Mouse (Mus musculus) inflammation-experienced regulatory T-cells, adult 16 weeks (primary cell): Measurements from ENCODE around the gene Dll3. TPM values are rescaled to one million over a fixed set of nuclear protein-coding genes. Genes with fewer than 3 reads are reported as not detected.

ENCODE experiments used
- polyA plus RNA-seq: library from polyadenylated mRNA; unstranded; fragments of 100-300 nt; shearing (Covaris generic); gene quantifications from one replicate; pipeline ENCODE4 v1.2.1, GENCODE M21; 2017

The Dll3 gene
- polyA plus RNA-seq: not detected

DNA sequence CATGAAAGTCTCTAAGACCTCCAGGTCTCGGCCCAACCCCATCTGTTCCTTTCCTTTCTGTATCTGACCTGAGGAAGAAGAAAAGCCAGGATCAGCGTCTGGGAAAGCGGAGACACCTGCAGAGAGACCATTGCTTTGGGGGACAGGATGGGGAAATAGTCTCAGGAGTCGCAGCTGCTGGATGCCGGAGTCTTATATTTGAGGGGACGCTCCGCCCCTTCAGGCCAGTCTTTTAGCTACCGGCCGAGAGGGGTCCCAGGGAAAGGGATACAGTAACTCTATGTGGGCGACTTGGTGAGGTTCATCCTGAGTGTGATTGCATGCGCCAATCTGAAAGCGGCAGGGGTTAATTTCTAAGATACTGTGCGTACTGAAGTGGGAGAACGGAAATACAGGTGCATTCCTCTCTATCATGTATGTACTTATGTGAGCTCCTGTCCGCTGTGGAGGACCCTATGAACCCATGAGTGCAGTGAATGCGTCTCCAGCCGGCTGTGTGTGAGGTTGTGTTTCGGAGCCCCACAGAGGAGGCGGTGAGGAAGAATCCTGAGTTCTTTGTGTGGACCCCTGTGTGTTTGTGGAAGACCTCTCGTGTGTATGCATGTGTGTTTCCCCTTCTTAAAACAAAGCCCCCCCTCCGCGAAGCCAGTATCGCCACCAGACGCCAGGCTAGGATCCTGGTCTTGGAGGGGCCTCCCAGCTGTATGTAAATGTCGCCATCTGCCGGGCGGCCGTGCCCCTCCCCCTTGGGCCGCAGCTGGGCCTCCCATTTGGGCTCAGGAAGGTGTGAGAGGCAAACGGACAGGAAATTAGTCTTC, at the start of gene Dll3:
TSS of gene Dll3 (minus strand) at position 623 of the 818 bp plus-strand sequence.

DNA sequence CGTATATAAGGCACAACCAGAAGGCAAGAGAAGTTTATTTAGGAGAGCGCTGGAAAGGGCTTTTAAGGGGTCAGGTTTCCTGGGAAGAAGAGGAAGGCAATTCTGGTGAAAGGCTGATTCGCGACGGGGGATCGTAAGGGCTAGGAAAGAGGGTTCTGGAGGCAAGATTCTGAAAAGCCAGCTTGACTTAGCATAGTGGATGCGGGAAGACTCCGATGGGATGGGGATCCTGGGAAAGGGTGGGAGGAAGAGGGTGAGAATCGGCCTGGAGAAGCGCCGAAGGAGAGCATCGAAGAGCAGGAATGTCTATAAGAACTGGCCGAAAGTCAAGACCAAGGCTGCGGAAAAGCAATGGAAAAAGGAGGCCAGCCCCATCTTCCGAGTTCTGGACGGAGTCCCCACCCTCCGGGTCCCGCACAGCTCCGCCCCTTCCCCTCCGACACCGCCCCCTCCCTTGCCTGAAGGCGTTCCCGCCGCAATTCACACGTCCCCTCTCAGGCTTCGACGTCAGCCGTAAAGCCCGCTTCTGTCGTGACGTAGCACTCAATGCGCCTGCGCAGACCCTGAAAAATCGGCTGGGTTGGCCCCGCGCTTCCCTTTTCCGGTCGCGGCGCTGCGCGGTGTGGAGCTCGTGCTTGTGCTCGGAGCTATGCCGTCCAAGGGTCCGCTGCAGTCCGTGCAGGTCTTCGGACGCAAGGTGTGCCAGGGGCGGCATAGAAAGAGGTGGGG, 48.3 kb upstream of the Dll3 start, which contains the start of gene Rps16:
TSS of gene Rps16 (plus strand) at position 498 of the 729 bp plus-strand sequence.

DNA sequence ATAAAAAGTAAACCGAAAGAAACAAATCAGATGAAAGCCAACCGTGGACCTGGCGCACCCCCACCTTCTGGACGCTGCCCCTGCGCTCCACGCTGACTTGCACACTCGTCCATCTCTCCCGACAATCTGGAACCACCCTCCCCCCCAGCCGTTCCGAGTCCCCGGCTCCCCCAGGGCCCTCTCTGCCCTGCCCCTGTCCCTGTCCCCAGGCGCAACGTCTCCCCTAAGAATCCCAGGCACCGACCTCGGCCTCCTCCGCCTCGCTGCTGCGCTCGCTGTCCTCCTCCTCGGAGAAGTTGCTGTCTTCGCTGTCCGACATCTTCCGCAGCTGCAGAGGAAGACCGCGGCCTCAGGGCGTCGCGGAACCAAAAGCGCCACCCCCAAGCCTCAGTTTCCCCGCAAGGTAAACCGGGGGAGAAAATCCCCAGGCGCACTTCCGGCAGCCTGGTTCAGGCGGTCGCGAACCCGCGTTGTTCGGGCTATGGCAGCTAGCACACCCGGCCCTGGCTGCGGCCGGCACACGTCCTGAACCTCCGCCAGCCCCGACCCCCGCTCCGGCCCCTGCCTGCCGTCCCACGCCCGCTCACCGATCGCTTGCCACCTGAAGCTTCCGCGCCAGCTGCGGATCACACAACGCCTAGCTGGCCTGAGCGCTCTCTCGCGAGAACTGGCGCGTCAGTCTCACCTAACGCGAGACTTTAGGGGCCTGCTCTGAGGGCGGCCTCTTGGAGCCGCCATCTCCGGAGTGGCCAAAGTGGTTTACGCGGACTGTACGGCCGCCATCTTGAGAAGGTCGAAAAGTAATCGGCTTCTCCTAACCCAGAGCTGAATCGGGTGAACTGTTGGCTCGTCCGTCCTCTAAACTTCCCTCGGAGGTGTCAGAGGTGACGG, 36.3 kb upstream of the Dll3 start, which contains the start of gene Supt5:
TSS of gene Supt5 (minus strand) at position 639 of the 891 bp plus-strand sequence.

DNA sequence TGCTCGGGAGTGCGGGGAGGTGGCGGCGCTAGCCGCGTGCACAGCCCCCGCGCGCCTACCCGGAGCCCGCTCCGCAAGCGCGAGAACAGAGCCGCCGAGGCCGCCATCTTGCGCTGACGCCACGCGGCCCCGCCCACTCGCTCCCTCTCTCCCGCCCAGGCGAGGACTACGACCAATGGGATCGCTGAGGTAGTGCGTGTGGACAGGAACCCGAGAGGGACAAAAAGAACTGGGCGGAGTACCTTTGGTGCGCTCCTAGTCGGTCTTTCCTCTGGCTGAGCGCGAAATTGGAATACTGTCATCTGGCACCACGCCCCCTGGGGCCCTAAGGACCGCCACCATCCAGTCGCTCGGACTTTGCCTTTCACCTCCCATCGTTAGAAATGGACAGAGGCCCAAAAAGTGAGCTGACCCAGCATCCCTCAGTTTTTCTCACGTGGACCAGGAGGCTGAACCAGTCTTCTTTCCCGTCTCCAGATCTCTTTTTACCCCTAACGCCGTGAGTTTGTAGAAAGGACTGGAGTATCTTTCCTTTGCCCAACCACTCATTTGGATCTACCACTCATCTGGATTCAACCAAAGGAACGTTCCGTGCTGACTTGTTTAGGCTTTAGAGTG, 10.0 kb upstream of the Dll3 start, which contains the start of gene Timm50:
TSS of gene Timm50 (minus strand) at position 147 of the 618 bp plus-strand sequence.

DNA sequence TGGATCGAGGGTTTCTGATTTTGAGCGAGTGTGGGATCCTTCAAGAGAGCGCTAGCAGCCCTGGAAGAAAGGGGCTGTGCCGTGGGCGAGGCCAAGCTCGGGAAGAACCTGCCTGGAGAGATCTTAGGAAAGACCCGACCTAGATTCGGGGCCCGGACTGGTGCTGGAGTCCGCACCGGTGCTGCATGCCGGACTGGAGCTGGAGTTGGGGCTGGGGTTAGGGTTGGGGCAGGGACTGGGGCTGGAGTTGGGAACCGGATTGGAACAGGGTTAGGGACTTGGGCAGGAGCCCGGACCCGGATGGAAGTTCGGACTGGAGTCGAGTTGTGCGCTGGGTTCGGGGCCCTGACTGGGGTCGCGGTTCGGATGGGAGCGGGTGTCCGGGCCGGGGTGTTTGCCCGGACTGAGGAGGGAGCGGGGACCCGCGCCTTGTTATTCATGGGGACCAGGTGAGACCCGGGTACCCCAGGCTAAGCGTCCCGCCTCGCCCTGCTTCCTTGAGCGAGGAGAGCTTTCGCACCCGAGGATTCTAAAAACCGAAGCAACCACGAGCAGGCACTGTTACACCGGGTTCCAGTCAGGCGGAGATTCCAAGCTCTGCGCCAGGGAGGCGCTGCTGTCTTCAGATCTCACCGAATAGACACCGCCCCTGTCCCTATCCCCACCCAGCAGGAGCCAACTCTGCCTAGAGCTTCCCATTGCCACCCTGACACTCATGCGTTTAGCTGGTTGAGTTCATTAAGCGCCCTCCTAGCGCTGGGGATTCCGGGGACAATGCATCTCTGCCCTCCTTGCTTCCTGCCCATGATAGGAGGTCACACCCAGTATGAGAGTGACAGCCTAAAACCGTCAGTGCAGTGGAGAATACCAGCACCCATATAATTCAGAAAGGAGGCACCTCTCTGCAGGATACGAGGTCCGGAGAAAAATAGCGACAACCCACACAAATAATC, 11.1 kb downstream of the Dll3 start, which contains the start of gene Selenov:
TSS of gene Selenov (minus strand) at position 549 of the 953 bp plus-strand sequence.

DNA sequence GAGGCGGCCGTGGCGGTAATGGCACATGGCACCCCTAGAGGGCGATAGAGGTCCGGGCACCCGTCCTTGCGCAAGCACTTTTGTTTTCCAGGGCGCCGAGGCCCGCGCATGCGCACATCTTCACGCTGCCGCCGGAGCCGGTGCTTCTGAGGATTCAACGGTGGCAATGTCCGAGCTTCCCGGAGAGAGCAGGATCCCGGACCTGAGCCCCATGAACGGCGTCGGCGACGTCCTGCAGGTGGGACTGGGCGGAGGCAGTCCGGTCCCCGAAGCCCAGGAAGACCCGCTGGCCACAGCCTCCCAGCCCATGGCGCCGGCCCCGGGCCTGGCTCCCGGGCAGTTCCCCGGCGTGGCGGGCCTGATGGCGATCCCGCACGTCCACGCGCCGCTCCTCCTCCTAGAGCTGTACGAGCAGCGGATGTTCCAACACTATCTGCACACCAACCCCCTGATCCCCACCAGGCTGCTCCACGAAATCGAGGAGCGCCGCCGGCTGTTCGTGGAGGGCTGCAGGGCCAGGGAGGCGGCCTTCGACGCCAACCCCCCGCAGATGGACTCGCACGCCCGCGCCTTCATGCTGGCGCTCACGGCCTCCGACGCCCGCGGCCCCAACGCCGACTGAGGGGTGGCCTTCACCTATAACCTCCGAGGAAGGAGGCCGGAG, 24.3 kb downstream of the Dll3 start, which contains the start of gene Eid2b:
TSS of gene Eid2b (plus strand) at position 125 of the 664 bp plus-strand sequence.

DNA sequence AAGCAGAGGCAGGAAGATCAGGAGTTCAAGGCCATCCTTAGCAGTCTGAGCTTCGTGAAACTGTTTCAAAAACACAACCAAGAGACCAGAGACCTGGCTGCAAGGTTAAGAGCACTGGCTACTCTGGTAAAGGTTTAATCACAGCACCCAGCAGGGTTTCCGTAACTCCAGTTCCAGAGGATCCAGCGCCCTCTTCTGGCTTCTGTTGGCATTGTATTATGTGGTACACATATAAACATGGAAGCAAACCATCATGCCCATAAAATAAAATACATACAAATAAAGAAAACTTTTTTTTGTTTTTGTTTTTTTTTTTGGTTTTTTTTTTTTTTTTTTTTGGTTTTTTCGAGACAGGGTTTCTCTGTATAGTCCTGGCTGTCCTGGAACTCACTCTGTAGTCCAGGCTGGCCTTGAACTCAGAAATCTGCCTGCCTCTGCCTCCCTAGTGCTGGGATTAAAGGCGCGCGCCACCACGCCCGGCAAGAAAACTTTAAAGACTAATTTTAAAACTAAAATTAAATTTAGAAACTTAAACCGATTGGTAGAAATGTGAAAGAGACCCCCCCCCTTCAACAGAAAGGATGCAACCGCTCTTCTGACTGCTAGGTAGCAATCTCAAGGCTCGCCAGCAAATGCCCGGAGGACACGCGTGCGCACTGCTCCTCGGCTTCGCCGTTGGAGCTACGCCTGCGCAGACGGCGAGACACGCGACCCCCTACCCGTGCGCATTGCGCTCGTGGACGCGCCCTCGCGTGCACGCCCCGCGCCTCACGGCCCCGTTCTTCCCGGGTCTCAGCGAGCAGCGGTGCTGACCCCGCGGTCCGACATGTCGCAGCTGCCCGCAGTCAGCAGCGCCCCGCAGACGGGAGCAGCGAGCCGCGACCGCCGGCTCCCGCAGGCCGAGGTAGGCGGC, 34.7 kb downstream of the Dll3 start, which contains the start of gene Eid2:
TSS of gene Eid2 (plus strand) at position 753 of the 913 bp plus-strand sequence.

Other genes starting within 250 kb of the Dll3 start
- gene Fcgbp, start 231.0 kb downstream of the Dll3 start, polyA plus RNA-seq: not detected
- gene 9530053A07Rik, start 172.8 kb downstream of the Dll3 start, polyA plus RNA-seq: 0.06 TPM
- gene Fbl, start 132.5 kb downstream of the Dll3 start, polyA plus RNA-seq: 207 TPM
- gene Dyrk1b, start 122.8 kb downstream of the Dll3 start, polyA plus RNA-seq: 8.9 TPM
- gene Eid2, start 34.4 kb downstream of the Dll3 start, polyA plus RNA-seq: 0.56 TPM
- 2.3 TPM for gene Eid2b, start 24.5 kb downstream of the Dll3 start, polyA plus RNA-seq
- not detected for gene Selenov, start 11.1 kb downstream of the Dll3 start, polyA plus RNA-seq
- gene Timm50, start 9.8 kb upstream of the Dll3 start, polyA plus RNA-seq: 64.4 TPM
- gene Supt5, start 36.5 kb upstream of the Dll3 start, polyA plus RNA-seq: 240 TPM
- gene Rps16, start 48.4 kb upstream of the Dll3 start, polyA plus RNA-seq: 722 TPM
- 93.4 TPM for gene Plekhg2, start 70.4 kb upstream of the Dll3 start, polyA plus RNA-seq
- 224 TPM for gene Zfp36, start 78.0 kb upstream of the Dll3 start, polyA plus RNA-seq
- 27.9 TPM for gene Med29, start 90.5 kb upstream of the Dll3 start, polyA plus RNA-seq
- gene Paf1, start 90.7 kb upstream of the Dll3 start, polyA plus RNA-seq: 118 TPM
- gene Gmfg, start 135.2 kb upstream of the Dll3 start, polyA plus RNA-seq: 393 TPM
- gene Lrfn1, start 149.7 kb upstream of the Dll3 start, polyA plus RNA-seq: 0.18 TPM
- not detected for gene Ifnl2, start 208.2 kb upstream of the Dll3 start, polyA plus RNA-seq
- gene Ifnl3, start 220.6 kb upstream of the Dll3 start, polyA plus RNA-seq: not detected
- not detected for gene Sycn, start 238.6 kb upstream of the Dll3 start, polyA plus RNA-seq
- gene Nccrp1, start 245.0 kb upstream of the Dll3 start, polyA plus RNA-seq: not detected